Mouse (Mus musculus): ENCODE results near the gene Tm4sf1.

Tm4sf1 gene

DNA sequence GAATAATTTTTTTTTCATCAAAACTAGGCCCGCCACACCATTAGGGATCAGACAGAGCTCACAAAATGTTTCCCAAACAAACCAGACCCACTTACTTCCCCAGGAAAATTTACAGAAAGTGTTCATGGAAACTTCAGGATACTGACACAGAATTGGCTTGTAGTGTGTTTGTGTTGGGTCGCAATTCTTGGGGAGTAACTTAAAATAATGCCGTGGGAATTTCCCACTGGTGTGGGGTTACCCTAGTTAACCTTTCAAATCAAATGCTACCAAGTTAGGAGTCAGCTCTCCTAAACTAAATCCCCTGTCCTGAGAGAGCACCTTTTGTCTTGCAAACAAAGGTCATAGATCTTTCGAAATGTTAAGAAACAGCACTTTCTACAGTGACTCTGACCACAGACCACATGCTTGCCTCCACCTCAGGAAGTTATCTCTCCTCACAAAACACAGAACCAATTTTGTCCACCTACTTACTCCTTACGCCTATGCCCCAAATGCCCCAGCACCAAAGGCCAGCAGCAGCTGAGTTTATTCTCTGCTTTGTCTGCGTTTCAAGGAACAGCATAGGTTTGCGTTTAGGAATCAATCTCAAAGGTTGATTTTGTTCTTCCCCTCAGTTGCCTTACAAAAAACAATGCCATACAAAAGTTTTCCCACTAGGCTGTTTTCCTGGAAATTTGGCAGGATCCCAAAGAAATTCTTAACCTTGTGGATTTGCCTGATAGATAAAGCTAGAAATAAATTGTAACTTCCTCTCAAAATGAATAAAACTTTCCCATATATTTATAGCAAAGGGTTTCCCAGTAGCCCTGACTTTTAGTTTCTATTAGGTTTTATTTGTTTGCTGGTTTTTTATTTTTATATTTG, 13.7 kb downstream of the Tm4sf1 start:
- DNase-seq (ENCODE audit: low spot score in 2 of 2): no peak

DNA sequence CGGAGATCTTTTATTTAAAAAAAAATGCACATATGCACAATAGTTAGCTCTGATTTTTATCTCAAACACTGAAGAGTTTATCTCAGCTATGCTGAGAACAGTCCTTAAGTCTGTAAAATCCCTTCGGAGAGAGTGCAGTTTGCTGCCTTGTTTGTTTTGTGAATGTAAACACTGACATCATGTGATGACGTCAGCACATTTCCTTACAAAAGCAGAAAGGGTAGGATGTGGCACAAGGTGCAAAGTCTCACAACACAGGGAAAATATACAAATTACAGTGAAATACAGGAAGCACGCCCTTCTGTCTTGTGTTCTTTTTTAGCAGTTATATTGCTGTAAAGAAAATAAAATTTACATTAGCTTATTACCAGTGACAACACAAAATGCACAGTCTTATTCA, 14.3 kb downstream of the Tm4sf1 start:
- no peak for DNase-seq (ENCODE audit: low spot score in 2 of 2)

DNA sequence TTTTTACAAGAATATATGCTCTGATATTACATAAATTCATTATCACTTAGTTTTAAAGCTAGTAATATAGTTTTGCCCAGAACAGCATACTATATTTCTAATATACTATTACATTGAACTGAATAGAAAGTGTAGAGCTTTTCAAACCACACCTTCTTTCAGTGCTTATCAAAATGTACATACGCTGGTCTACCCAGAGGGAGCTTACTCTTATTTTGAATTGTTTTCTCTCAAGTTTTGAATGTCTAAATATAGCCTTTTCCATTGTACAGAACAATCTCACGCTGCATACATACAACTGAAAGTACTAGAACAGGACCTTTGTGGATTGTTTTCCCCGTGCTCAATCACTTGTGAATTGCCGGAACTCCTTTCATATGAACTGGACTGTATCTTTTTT, 23.6 kb downstream of the Tm4sf1 start:
- no peak for DNase-seq (ENCODE audit: low spot score in 2 of 2)

DNA sequence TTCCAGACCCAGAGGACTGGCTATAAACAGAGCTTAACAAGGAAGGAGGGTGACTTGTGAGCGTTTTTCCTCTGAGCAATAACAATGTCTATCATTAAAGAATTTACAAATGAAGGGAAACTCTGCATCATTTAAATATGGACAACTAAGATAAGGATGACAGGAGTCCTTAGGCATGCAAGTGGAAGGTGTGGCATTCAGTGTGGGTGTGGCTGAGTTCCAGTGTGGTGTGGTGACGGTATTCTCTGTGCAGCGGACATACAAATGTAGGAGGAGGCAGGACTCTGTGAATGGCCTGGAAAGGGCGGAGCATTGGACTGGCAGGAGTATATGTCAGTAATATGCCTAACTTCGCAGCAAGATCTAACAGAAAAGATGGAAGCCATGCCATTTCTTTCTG, 24.3 kb downstream of the Tm4sf1 start:
- DNase-seq (ENCODE audit: low spot score in 2 of 2): no peak

DNA sequence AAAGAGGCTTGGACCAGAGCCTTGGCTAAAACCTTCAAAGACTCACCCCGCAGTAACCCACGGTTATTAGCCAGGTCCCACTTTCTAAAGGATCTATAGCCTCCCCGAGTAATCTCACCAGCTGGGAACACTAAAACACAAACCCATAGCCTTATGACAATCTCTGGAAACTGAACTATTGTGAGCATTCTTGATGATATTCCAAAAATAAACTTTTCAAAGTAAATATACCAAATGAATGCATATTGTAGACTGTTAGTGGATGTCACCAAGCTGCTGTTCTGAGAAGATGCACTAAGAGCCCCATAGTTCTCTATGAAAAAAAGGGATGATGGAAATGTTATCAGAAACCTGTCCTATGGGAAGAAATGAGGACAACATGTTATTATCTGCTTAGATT, 25.0 kb downstream of the Tm4sf1 start:
- no peak for DNase-seq (ENCODE audit: low spot score in 2 of 2)

DNA sequence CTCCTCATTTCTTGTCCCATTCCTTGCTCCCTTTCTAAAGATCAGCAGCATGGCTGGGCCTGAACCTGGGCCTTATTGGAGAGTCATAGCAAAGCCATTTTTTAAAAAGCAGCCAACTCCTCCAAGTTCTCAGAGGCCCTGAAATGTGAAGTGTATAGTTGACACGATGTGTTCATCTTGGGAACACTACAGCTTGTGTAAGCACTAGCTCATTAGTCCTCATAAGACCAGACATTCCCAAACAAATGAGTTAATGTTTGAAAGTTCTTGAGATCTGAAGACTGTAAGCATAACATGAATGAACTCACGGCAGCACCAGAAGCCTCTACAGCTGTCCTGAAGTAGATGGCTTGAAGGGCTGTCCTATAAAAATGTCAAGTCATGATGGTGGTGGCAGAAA, 32.8 kb downstream of the Tm4sf1 start:
- no peak for DNase-seq (ENCODE audit: low spot score in 2 of 2)

DNA sequence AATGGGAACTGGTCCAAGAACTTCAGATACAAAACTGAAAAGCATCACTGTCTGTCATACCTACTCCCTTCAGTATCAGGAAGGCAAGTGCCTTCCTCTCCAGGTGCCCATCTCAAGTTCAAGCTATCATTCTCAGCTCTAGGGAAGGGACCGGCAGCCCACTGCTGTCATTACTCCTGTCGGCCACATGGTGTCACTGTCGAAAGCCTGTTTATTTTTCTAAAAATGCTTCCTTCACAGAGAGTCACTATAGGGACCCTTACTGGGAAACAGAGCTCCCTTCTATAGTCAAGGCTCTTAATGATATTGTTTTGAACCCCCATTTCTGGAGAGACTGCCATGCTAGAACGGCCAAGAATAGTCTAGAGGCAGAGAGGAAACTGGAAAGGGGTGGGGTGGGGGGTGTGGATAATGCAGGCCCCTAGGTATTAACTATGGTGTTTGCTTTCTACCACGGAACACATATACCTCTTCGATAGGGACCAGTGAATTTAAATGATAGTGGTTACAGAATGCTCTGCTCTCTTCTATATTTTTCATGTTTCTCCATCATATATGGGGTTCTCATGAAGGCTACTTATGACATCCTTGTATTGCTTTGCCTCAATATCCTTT, 34.1 kb downstream of the Tm4sf1 start:
- DNase-seq (ENCODE audit: low spot score in 2 of 2): no peak

DNA sequence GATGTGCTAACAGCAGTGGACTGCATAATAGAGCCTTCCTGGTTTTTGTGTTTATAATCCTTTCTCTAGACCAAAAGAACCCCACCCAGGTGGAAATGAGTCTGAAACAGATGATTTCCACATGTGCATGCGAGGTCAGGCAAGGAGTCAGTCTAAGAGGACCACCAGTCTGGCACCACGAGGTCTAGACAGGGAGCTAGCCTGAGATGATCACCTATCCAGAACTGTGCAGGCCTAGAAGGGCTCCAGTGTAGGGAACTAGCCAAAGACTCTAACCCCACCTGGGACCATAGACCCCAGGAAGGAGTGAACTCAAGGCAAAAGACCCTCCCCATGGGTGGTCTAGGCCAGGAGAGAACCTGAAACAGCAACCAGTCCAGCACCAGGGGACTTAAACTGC, 48.7 kb downstream of the Tm4sf1 start:
- DNase-seq (ENCODE audit: low spot score in 2 of 2): no peak

DNA sequence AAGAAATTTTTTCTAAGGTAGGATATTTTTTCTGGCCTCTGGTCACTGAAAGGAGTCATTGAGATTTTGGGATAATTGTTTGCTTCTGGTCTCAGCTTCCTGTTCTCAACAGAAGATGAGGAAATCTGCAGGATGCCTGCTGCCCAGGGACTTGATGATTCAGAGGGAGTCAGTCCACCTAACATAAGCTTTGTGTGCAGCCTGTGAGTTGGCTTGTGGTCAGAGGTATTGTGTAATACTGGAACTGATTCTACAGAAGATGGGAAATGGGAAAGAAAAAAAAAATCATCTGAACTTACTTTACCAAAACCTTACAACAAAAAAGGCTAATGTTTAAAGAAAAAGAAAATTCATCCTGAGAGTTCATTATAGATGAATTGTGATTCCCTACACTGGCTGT, 49.2 kb downstream of the Tm4sf1 start:
- DNase-seq (ENCODE audit: low spot score in 2 of 2): no peak

DNA sequence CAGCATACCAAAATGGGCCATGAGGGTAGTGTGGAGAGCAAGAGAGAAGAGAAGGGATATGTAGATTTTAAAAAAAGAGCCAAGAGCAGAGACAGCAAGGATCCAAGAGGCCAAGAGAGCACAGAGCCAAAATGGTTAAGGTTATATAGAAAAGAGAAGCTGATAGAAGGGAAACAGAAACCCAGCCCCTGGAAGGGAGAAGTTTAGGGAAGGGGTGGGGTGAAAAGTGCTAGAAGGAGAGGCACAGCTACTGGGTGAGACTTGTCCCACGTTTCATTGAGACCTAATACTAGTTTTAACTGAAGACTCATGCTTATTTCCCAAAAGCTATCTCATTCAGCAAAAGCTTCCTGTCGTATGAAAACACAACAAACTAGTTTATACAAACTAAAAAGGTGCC, 56.5 kb downstream of the Tm4sf1 start:
- no peak for DNase-seq (ENCODE audit: low spot score in 2 of 2)

Measured in urinary bladder, postnatal 4 days (tissue).